Mouse (Mus musculus) left cerebral cortex, adult 2 months (tissue): ENCODE measurements at regions not wholly inside any gene's neighbourhood (a gene's known extent, or its start where the extent isn't known, plus 50 kb on each side); places are given as distances from the start of the nearest gene placed in this dataset.

Source experiments
- DNase-seq, 2 experiments: peaks; one replicate each; pipeline ENCODE4 v3.0.0; 2021 to 2022; ENCODE audit warnings: low spot score in 2 of 2, mixed read lengths in 1 of 2; ENCODE audit errors: extremely low spot score in 1 of 2
- H3K27ac ChIP-seq: fragments of 200-600 bp; 2 replicates; pipeline ENCODE4 v1.8.1; 2022
- H3K4me3 ChIP-seq: fragments of 200-600 bp; 2 replicates; pipeline ENCODE4 v1.8.1; 2022
- CTCF ChIP-seq: fragments of 200-600 bp; IDR thresholded peaks from 2 replicates; pipeline ENCODE4 v1.8.1; 2022; ENCODE audit warnings: antibody characterized with exemption, mild to moderate bottlenecking, moderate library complexity
- intact Hi-C: fragments of 180-260 bp; cut with DNase I; formaldehyde crosslinking; loops from one replicate; pipeline ENCODE4 v1.15.1; 2025

DNA sequence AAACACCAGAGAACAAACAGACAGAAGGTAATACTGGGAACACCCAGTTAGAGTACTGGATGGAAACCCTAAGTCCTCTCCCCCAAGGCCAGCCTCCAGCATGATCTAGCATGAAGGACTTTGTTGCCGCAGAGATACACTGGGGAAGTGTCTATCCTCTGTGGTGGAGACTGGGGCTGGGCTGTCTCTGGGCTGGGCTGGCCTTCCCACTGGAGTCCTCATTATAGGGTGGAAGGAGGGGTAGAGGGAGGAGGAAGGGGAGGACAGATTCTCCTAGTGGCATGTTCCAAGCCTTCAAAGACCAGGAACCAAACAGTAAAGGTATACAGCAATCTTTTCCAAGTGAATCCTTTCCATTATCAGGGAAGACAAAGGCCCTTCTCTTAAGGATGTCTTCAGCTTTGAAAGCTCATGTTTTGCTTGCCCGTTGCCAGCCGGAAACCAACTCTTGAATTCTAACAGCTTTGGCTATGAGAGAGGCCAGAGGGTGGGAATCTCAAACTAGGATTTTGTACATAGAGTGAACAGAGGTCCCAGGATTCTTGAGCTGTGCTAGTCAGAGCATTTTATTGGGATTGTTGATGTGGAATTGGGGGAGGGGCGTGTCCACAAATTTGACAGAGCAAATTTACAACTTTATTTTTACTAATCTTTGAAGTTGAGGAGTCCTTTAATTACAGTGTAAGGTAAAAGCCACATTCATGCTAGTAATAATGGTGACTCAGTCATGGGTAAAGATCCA lies 271.3 kb downstream of the Fzd1 start:
- no peak for TF ChIP-seq CTCF
- Histone ChIP-seq H3K4me3 (no peak overlapping the region), H3K27ac (no peak overlapping the region)
- DNase-seq: no peak
- intact Hi-C loops: no loop called here

DNA sequence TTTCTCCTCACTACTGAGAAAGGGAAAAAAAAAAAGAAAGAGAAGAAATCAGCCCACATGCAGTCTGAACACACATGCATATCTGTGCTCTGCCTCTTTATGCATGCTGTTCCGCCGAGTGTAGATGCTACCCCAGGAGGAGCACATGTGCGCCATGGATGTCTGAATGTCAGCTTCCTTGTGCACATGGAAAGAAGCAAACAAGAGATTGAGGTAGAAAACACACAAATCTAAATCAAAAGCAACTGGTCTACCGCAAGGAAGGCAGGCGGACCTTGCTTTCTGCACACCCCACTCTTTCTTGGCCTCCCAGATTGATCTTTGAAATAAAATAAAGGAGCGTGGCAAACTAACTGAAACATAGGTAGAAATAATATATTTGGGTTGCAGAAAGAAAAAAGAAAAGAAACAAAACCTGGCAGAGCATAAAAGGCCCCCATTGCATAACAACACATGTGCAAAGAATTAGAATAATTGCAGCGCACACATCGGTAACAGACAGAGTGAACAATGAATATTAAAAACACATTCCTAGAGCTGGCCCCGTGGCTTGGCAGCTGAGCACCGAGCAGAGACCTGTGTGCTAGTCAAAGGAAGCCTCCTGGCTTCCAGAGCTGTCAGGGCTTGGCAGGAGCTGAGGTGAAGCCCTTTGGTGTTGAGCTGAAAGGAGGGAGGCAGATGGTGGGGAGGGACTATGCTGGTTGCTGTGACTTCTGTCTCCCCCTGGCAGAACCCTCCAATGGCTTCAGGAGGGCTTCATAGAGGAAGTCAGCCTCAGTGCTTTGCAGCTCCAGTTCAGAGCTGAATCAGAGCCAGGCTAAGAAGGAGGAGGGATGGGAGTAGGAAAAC lies 272.1 kb downstream of the Fzd1 start:
- TF ChIP-seq CTCF: no peak

DNA sequence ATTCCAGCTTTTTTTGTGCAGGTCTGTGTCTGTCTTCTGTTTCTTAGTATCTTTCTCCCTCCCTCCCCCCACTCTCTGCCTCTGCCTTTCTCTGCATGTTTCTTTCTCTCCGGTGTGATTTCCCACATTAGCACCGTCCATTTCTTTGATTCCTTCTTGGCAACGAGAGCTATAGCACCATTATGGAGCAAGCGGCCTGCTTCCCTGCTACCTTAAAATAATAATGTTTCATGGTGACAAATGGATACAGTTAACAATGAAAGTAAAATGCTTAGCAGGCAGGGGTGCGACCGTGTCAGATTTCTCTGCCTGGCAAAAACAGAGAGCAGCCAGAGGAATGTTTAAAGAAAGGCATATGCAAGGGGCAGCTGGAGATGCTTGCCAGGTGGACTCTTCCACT lies 273.1 kb downstream of the Fzd1 start:
- TF ChIP-seq CTCF: no peak
- intact Hi-C loops: no loop called here
- no peak for DNase-seq
- Histone ChIP-seq H3K27ac (no peak overlapping the region), H3K4me3 (no peak overlapping the region)

More for the DNA sequence above, 272.1 kb downstream of the Fzd1 start:
- no peak overlapping the region for H3K4me3 ChIP-seq
- DNase-seq: peak in 1 of 2 experiments; percentile 18
- peak overlapping the region; percentile 28; the same call in 1 of the 2 replicates for H3K27ac ChIP-seq
- intact Hi-C loops: no loop called here

DNA sequence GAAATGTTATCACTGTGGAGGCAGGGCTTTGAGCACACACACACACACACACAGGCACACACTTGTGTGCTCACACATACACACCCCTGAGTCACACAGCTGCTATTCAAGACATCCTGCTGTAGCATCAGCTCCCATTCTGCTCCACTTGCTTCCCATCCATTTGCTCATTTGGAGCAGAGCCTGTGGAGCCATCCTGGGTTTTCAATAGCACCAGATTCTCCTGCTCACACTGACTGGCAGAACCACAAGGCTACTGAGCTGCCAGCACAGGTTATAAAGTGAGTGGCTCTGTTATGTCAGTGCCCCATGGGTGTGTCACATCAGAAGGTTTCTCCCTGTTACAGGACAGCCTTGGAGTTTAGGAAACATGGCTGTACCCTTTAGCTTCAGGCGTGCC lies 273.7 kb downstream of the Fzd1 start:
- intact Hi-C loops: no loop called here
- Histone ChIP-seq H3K4me3 (no peak overlapping the region), H3K27ac (no peak overlapping the region)
- TF ChIP-seq CTCF: no peak
- no peak for DNase-seq

DNA sequence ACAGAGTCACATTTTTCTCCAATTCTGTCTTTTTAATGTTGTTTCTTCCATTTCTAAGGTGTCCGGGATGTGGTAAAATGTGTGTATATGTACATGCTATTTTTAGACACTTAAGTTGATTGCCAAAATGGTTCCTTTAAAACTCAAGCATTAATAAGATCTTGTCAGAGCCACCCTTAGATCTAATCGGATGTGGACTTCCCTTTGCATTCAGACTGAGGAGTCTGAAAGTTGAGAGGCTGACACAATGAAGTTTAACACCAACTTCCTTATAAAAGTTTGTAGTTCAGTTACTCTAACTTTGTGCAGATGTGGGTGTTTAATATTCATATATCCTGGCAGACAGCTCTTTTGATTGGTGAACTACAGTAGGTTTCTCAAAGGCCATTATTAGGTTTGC lies 282.1 kb downstream of the Mterf1b start:
- TF ChIP-seq CTCF: no peak
- intact Hi-C loops: no loop called here
- Histone ChIP-seq H3K4me3 (no peak overlapping the region), H3K27ac (no peak overlapping the region)
- no peak for DNase-seq
